Mouse (Mus musculus): ENCODE measurements around the gene Ermp1.

GRCm38 (mm10) chr19:29642211-29642610 is 6.0 kb downstream of the Ermp1 start:
- TF ChIP-seq JUND (IDR thresholded peaks at IDR 0.05; ENCODE audit: low read depth, low read length) (no peak), CTCF (IDR thresholded peaks at IDR 0.05 in 2 of 3, conservative IDR thresholded peaks at IDR 0.05 in 1 of 3; ENCODE audit: control insufficient read depth in 1 of 3, insufficient read depth in 1 of 3, low read depth in 2 of 3, low read length in 3 of 3, poor library complexity in 1 of 3, severe bottlenecking in 1 of 3) (no peak), EP300 (IDR thresholded peaks at IDR 0.05; ENCODE audit: low read depth in 1 of 2, low read length in 2 of 2) (no peak), SIN3A (IDR thresholded peaks at IDR 0.05; ENCODE audit: low read length) (no peak), E2F4 (IDR thresholded peaks at IDR 0.05; ENCODE audit: borderline replicate concordance, low read depth, low read length) (no peak), POLR2A (IDR thresholded peaks at IDR 0.05; ENCODE audit: control insufficient read depth in 1 of 2, insufficient read depth in 1 of 2, low read depth in 1 of 2, low read length in 2 of 2, poor library complexity in 1 of 2) (no peak), TBP (IDR thresholded peaks at IDR 0.05; ENCODE audit: low read depth, low read length) (no peak), KAT2A (conservative IDR thresholded peaks at IDR 0.05; ENCODE audit: low read depth, low read length) (no peak), MAZ (IDR thresholded peaks at IDR 0.05; ENCODE audit: low read depth, low read length) (no peak), ZC3H11A (IDR thresholded peaks at IDR 0.05; ENCODE audit: low read depth, low read length) (no peak), CHD1 (IDR thresholded peaks at IDR 0.05; ENCODE audit: low read depth, low read length) (no peak)

Data from MEL (cell line).